Mouse (Mus musculus) cerebellum, postnatal 10 days (tissue): ENCODE measurements at regions not wholly inside any gene's neighbourhood (a gene's known extent, or its start where the extent isn't known, plus 50 kb on each side); places are given as distances from the start of the nearest gene placed in this dataset.
A peak's percentile ranks its signal among the peaks of the same experiment; 100 is the strongest.

Source experiments
- DNase-seq, 2 experiments: peaks; one replicate each; pipeline ENCODE4 v3.0.0; 2021; ENCODE audit warnings: mixed read lengths in 2 of 2

DNA sequence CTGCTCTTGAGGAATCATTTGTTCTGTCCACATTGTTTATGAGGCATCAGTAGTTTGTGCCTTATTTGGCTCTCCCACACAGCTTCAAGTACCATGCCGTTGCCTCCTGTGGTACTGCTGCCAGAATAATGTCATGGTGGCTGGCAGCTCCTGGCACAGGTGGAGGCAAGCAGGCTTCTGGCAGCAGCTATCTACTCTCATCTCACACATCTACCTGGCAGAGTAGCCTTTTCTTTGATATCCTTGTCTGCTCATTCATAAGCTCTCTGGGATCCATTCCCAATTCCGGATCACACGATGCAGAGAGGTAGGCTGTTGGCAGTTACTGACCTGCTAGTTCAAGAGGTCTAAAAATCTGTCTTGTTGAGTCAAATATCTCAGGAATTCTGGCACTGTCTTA is 373.6 kb upstream of the Depdc1a start:
- DNase-seq: peak; percentile 86 to 88

DNA sequence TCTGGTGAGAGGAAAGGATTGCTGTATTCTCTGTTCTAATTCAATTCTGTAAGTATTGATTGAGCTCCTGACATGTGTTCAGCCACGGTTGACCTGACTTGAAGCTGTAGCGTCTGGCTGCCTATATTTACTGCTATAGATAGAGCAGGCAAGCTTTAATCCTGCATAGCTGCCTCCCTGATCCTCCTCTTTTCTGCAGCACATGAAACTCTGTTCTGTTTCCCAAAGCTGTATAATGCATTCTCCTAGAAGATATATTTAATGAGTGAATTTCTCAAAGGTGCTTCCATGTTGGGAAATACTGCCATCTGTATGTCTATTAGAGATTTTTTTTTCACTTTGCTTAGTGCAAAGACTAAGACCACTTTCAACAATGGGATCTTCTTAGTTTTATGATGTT is 351.4 kb upstream of the Depdc1a start:
- DNase-seq: no peak

DNA sequence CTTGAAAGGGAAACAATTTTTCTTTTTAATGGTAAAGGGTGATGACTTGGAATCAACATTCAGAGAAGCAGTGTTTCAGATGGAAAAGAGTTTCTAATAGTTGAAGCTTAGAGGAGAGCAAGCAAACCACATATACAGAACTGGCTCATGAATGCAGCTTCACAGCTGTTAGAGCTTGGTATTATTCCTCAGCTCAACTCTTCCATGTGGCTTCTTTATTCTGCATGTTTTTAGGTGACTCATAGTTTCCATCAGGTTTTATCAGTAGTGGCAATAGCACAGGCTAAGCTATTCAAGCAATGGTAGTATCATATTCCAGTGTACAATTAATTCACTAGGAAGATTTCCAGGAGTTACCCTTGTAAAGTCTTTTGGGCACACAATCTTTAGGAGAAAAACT is 313.7 kb upstream of the Depdc1a start:
- DNase-seq: no peak

DNA sequence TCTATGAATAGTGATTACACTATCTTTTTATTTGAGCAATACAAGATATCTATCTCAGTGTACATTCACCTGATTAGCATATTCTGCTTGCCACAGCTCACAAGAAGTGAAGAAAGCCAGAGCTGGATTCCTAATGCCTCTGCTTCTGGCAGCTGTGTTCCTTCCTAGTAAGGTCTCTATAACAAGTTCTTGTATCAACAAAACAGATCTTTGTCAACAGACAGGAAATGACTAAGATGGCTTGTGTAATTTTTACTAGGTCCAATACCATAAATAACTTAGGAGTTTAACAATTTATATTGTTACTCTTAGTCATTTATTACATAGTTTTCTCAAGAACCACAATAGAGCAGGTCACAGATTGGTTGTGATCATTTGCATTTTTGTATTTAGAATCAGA is 302.0 kb upstream of the Depdc1a start:
- no peak for DNase-seq
